Mouse (Mus musculus) myocyte (in vitro differentiated cells): ENCODE measurements around the gene Cwc22.

Source experiments
- CEBPB ChIP-seq: IDR thresholded peaks from 2 replicates; pipeline ENCODE4 v1.6.1; 2011; ENCODE audit warnings: mild to moderate bottlenecking, moderate library complexity; ENCODE audit not compliant: poor library complexity, insufficient read depth, severe bottlenecking
- E2F4 ChIP-seq: IDR thresholded peaks from one replicate; pipeline ENCODE4 v1.6.1; 2011; ENCODE audit warnings: mild to moderate bottlenecking, control low read depth, moderate library complexity; ENCODE audit not compliant: insufficient read depth
- MYOG ChIP-seq, 3 experiments: IDR thresholded peaks; one replicate each; pipeline ENCODE4 v1.6.1; 2011; ENCODE audit warnings: control low read depth in 2 of 3, low read depth in 2 of 3, mild to moderate bottlenecking in 2 of 3; ENCODE audit not compliant: insufficient read length in 2 of 3, control insufficient read depth in 1 of 3, insufficient read depth in 1 of 3
- POLR2A ChIP-seq: IDR thresholded peaks from one replicate; pipeline ENCODE4 v1.6.1; 2011; ENCODE audit warnings: low read depth, mild to moderate bottlenecking, control low read depth, moderate library complexity; ENCODE audit not compliant: insufficient read length
- SRF ChIP-seq: IDR thresholded peaks from one replicate; pipeline ENCODE4 v1.6.1; 2011; ENCODE audit warnings: low read depth; ENCODE audit not compliant: control insufficient read depth, insufficient read length
- TCF12 ChIP-seq: IDR thresholded peaks from one replicate; pipeline ENCODE4 v1.6.1; 2011; ENCODE audit warnings: mild to moderate bottlenecking, control low read depth; ENCODE audit not compliant: poor library complexity, insufficient read depth, severe bottlenecking
- TCF3 ChIP-seq: IDR thresholded peaks from one replicate; pipeline ENCODE4 v1.6.1; 2011; ENCODE audit warnings: low read depth, control low read depth; ENCODE audit not compliant: insufficient read length

DNA sequence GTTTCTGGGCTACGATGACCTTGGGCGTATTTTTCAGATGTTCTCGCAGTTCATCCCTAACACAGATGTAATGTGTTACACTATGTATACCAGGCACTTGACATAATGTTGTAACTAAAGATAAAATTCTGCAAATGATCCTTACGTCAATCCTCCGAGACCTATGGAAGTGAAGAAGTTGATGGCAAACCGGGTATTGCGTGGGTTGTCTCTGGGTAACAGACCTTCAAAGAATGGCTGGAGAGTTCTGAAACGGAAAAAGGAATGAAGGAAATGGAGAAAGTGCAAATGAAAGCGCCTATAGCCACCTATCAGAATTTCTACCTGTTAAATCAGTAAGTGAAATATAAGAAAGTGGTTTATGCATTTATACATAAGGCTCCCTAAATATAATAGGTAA, 42.2 kb downstream of the Cwc22 start:
- TF ChIP-seq POLR2A (no peak), SRF (no peak), MYOG (IDR thresholded peaks at IDR 0.05; ENCODE audit: control insufficient read depth in 1 of 3, insufficient read depth in 1 of 3, insufficient read length in 2 of 3, low read depth in 2 of 3) (no peak), TCF3 (no peak), CEBPB (no peak), TCF12 (no peak), E2F4 (no peak)
